Mouse (Mus musculus): ENCODE results near the gene C1qa.

GRCm38 (mm10) chr4:136865531-136865930, 33.1 kb downstream of the C1qa start:
- TF ChIP-seq CTCF (IDR thresholded peaks at IDR 0.05; ENCODE audit: low read depth) (no peak), EP300 (IDR thresholded peaks at IDR 0.05; ENCODE audit: low read depth) (no peak)
